Mouse (Mus musculus): ENCODE data around the gene Etv1.

- TF ChIP-seq CTCF (IDR thresholded peaks at IDR 0.05; ENCODE audit: insufficient read depth, low read length) (no peak), POLR2A (IDR thresholded peaks at IDR 0.05; ENCODE audit: borderline replicate concordance, extremely low read depth, low read depth, low read length) (no peak)
Measured at GRCm38 (mm10) chr12:38789789-38790355, 10.7 kb downstream of the Etv1 start.

Measured in lung, adult 2 months (tissue).